Mouse (Mus musculus): ENCODE results near the gene Gdi2. TPM values are rescaled to one million over a fixed set of nuclear protein-coding genes. Genes with fewer than 3 reads are reported as not detected.
A peak's percentile ranks its signal among the peaks of the same experiment; 100 is the strongest.

The Gdi2 gene
- polyA plus RNA-seq, 1 experiment from 2014 or later, result 539 TPM

- DNase-seq (ENCODE audit: low spot score) (no peak), ATAC-seq (replicated peaks; ENCODE audit: insufficient number of reproducible peaks, low FRiP score, low TSS enrichment, low read depth) (no peak)
- Histone ChIP-seq H3K4me2 (ENCODE audit: low read depth, low read length) (no peak overlapping the region), H3K9me3 (replicated peaks; ENCODE audit: control insufficient read depth, low read length) (no peaks in the 10 kb centered on the region), H3K4me1 (ENCODE audit: control insufficient read depth, insufficient read depth, low read length) (no peaks in the 10 kb centered on the region), H3K9ac (replicated peaks; ENCODE audit: low read length) (no peak overlapping the region), H3K27ac (replicated peaks; ENCODE audit: low read depth, low read length) (no peak overlapping the region), H3K4me3 (ENCODE audit: low read depth, low read length) (no peak overlapping the region), H3K27me3 (ENCODE audit: control insufficient read depth, insufficient read depth, low read length) (no peaks in the 10 kb centered on the region), H3K36me3 (replicated peaks; ENCODE audit: control insufficient read depth, insufficient read depth, low read depth, low read length) (no peaks in the 10 kb centered on the region; the same call in none of the 2 replicates)
- WGBS, result 84% methylated on average over 2 of the region's 2 CpGs
Observed at GRCm38 (mm10) chr13:3563953-3564352, 26.1 kb downstream of the Gdi2 start.

DNA sequence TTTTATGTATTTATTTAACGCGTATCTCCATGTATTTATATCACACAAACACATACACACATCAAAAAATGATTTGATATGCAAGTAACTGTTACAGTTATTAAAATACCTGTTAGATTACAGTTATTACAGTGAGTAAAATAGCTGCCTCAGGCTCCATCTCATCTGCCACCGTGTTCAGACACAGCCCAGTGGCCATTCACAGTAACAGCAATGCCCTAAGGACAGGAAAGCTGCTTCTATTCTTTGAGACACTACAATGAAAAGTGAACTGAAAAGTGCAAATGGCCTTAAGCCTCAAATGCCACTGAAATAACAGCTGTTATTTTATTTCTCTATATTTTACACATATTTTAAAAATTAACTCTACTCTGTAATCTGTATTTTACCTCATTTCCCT is 52.9 kb downstream of the Gdi2 start:
- no peak overlapping the region for H3K9ac ChIP-seq (replicated peaks; ENCODE audit: low read length)
- H3K4me1 ChIP-seq (ENCODE audit: control insufficient read depth, insufficient read depth, low read length), result no peaks in the 10 kb centered on the region
- DNase-seq (ENCODE audit: low spot score) (no peak), ATAC-seq (replicated peaks; ENCODE audit: insufficient number of reproducible peaks, low FRiP score, low TSS enrichment, low read depth) (no peak)
- peaks cover 6% of the 10 kb centered on the region for H3K36me3 ChIP-seq (replicated peaks; ENCODE audit: control insufficient read depth, insufficient read depth, low read depth, low read length)
- H3K27me3 ChIP-seq (ENCODE audit: control insufficient read depth, insufficient read depth, low read length), result no peaks in the 10 kb centered on the region
- no peak overlapping the region for H3K27ac ChIP-seq (replicated peaks; ENCODE audit: low read depth, low read length)
- H3K4me2 ChIP-seq (ENCODE audit: low read depth, low read length), result no peak overlapping the region
- WGBS, result 87% methylated on average over 3 of the region's 3 CpGs
- H3K4me3 ChIP-seq (ENCODE audit: low read depth, low read length), result no peak overlapping the region
- no peaks in the 10 kb centered on the region for H3K9me3 ChIP-seq (replicated peaks; ENCODE audit: control insufficient read depth, low read length)

GRCm38 (mm10) chr13:3594311-3594710 is 56.4 kb downstream of the Gdi2 start:
- Histone ChIP-seq H3K27me3 (ENCODE audit: control insufficient read depth, insufficient read depth, low read length) (no peaks in the 10 kb centered on the region), H3K9ac (replicated peaks; ENCODE audit: low read length) (no peak overlapping the region), H3K27ac (replicated peaks; ENCODE audit: low read depth, low read length) (no peak overlapping the region), H3K4me1 (ENCODE audit: control insufficient read depth, insufficient read depth, low read length) (no peaks in the 10 kb centered on the region), H3K4me2 (ENCODE audit: low read depth, low read length) (no peak overlapping the region), H3K9me3 (replicated peaks; ENCODE audit: control insufficient read depth, low read length) (no peaks in the 10 kb centered on the region), H3K4me3 (ENCODE audit: low read depth, low read length) (no peak overlapping the region), H3K36me3 (replicated peaks; ENCODE audit: control insufficient read depth, insufficient read depth, low read depth, low read length) (peaks cover 4% of the 10 kb centered on the region)
- DNase-seq (ENCODE audit: low spot score), result no peak
- WGBS, result 88% methylated on average over 1 of the region's 1 CpGs
- ATAC-seq (replicated peaks; ENCODE audit: insufficient number of reproducible peaks, low FRiP score, low TSS enrichment, low read depth), result no peak

DNA sequence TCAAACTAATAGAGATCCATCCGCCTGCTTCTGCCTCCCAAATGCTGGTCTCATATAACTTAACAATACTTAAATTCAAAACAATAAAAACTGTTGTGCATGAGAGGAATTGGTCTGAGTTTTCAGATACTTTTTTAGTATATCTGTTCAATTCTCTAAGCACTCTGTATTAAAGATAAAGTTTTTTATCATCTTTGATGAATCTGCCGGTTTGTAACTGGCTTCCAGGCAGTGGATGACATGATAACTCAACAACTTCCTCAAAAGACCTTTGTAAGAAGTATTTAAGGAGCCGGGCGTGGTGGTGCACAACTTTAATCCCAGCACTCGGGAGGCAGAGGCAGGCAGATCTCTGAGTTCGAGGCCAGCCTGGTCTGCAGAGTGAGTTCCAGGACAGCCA is 58.4 kb downstream of the Gdi2 start:
- WGBS, result 96% methylated on average over 6 of the region's 6 CpGs
- no peak for DNase-seq (ENCODE audit: low spot score)

GRCm38 (mm10) chr13:3609780-3610117 is 71.9 kb downstream of the Gdi2 start:
- no peaks in the 10 kb centered on the region for H3K4me1 ChIP-seq (ENCODE audit: control insufficient read depth, insufficient read depth, low read length)
- H3K4me3 ChIP-seq (ENCODE audit: low read depth, low read length), result peak overlapping the region; percentile 82
- no peaks in the 10 kb centered on the region for H3K9me3 ChIP-seq (replicated peaks; ENCODE audit: control insufficient read depth, low read length)
- H3K27me3 ChIP-seq (ENCODE audit: control insufficient read depth, insufficient read depth, low read length), result no peaks in the 10 kb centered on the region
- H3K9ac ChIP-seq (replicated peaks; ENCODE audit: low read length), result peak overlapping the region; percentile 76
- H3K27ac ChIP-seq (replicated peaks; ENCODE audit: low read depth, low read length), result no peak overlapping the region
- peak overlapping the region; percentile 67 for H3K4me2 ChIP-seq (ENCODE audit: low read depth, low read length)
- no peaks in the 10 kb centered on the region for H3K36me3 ChIP-seq (replicated peaks; ENCODE audit: control insufficient read depth, insufficient read depth, low read depth, low read length)
- DNase-seq (ENCODE audit: low spot score), result no peak
- WGBS, result 19% methylated on average over 8 of the region's 8 CpGs
- ATAC-seq (replicated peaks; ENCODE audit: insufficient number of reproducible peaks, low FRiP score, low TSS enrichment, low read depth), result no peak

More for the DNA sequence above, 58.4 kb downstream of the Gdi2 start:
- no peak for ATAC-seq (replicated peaks; ENCODE audit: insufficient number of reproducible peaks, low FRiP score, low TSS enrichment, low read depth)
- Histone ChIP-seq H3K9me3 (replicated peaks; ENCODE audit: control insufficient read depth, low read length) (no peaks in the 10 kb centered on the region), H3K4me2 (ENCODE audit: low read depth, low read length) (no peak overlapping the region), H3K27ac (replicated peaks; ENCODE audit: low read depth, low read length) (no peak overlapping the region), H3K27me3 (ENCODE audit: control insufficient read depth, insufficient read depth, low read length) (no peaks in the 10 kb centered on the region), H3K4me3 (ENCODE audit: low read depth, low read length) (no peak overlapping the region), H3K9ac (replicated peaks; ENCODE audit: low read length) (no peak overlapping the region), H3K36me3 (replicated peaks; ENCODE audit: control insufficient read depth, insufficient read depth, low read depth, low read length) (no peaks in the 10 kb centered on the region; the same call in 1 of the 2 replicates), H3K4me1 (ENCODE audit: control insufficient read depth, insufficient read depth, low read length) (no peaks in the 10 kb centered on the region)

GRCm38 (mm10) chr13:3610118-3610794 is 72.4 kb downstream of the Gdi2 start:
- DNase-seq (ENCODE audit: low spot score), result peak; percentile 59
- peak; percentile 75 for ATAC-seq (replicated peaks; ENCODE audit: insufficient number of reproducible peaks, low FRiP score, low TSS enrichment, low read depth)
- Histone ChIP-seq H3K4me2 (ENCODE audit: low read depth, low read length) (peak overlapping the region; percentile 67), H3K4me3 (ENCODE audit: low read depth, low read length) (peak overlapping the region; percentile 82), H3K9me3 (replicated peaks; ENCODE audit: control insufficient read depth, low read length) (no peaks in the 10 kb centered on the region), H3K4me1 (ENCODE audit: control insufficient read depth, insufficient read depth, low read length) (no peaks in the 10 kb centered on the region), H3K27ac (replicated peaks; ENCODE audit: low read depth, low read length) (peak overlapping the region; percentile 80), H3K27me3 (ENCODE audit: control insufficient read depth, insufficient read depth, low read length) (no peaks in the 10 kb centered on the region), H3K36me3 (replicated peaks; ENCODE audit: control insufficient read depth, insufficient read depth, low read depth, low read length) (no peaks in the 10 kb centered on the region), H3K9ac (replicated peaks; ENCODE audit: low read length) (peak overlapping the region; percentile 76)
- under 1% methylated on average over 49 of the region's 50 CpGs for WGBS

DNA sequence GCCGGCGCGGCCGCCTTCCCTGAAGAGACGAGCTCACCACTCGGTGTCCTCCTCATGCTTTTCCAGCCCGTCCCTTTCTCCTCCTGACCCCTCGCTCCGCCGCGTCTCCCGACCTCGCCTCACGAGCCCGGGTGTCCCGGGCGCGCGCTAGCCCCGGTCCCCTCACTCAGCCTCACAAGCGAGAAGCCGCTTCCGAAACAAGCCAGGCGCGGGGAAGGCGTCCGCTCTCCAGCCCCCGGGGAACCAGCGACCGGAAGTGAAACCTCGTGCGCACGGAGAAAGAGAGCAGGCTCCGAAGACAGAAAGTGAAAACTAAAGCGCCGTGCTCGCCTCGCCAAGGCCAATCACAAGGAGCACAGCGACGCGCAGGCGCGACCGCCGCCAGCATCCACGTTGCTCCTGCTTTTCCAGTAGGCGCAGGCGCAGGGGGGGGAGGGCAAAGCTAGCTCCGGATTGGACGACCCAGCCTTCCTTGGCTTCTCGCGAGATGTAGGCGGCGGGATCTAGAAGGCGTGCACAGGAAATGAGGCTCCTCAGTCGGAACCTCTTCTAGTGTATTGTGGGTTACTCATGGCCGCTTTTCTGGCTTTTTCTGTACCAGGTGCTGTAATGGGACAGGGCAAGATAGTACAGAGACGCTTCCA is 73.1 kb downstream of the Gdi2 start, which contains the start of gene Fam208b:
Gene Fam208b (minus strand): TSS at position 314 of the 644 bp plus-strand sequence.
- under 1% methylated on average over 58 of the region's 58 CpGs for WGBS
- ATAC-seq (replicated peaks; ENCODE audit: insufficient number of reproducible peaks, low FRiP score, low TSS enrichment, low read depth), result peak; percentile 98
- H3K9me3 ChIP-seq (replicated peaks; ENCODE audit: control insufficient read depth, low read length), result no peaks in the 10 kb centered on the region

More for the DNA sequence above, 73.1 kb downstream of the Gdi2 start, which contains the start of gene Fam208b:
- DNase-seq (ENCODE audit: low spot score), result peak; percentile 98
- H3K4me3 ChIP-seq (ENCODE audit: low read depth, low read length), result peak within 1 kb of the TSS; percentile 82
- H3K27me3 ChIP-seq (ENCODE audit: control insufficient read depth, insufficient read depth, low read length), result no peaks in the 10 kb centered on the region
- peak within 1 kb of the TSS; percentile 76 for H3K9ac ChIP-seq (replicated peaks; ENCODE audit: low read length)
- peak within 1 kb of the TSS; percentile 80 for H3K27ac ChIP-seq (replicated peaks; ENCODE audit: low read depth, low read length)
- no peaks in the 10 kb centered on the region for H3K36me3 ChIP-seq (replicated peaks; ENCODE audit: control insufficient read depth, insufficient read depth, low read depth, low read length)
- H3K4me1 ChIP-seq (ENCODE audit: control insufficient read depth, insufficient read depth, low read length), result no peaks in the 10 kb centered on the region
- peak within 1 kb of the TSS; percentile 67 for H3K4me2 ChIP-seq (ENCODE audit: low read depth, low read length)

Measured in embryonic facial prominence, embryonic 11.5 days (tissue).